Mouse (Mus musculus): ENCODE data around the gene Ninl. TPM values are rescaled to one million over a fixed set of nuclear protein-coding genes. Genes with fewer than 3 reads are reported as not detected.
A peak's percentile ranks its signal among the peaks of the same experiment; 100 is the strongest.
"Not testable (repeated sequence)": the region's sequence is repeated elsewhere in the genome, so short reads cannot be mapped to it uniquely, and the experiment has no call there.

Gene Ninl
- total RNA-seq, 4 experiments from 2014 or later, result 22.3 to 36.1 (median 28.0) TPM

- DNase-seq, result no peak
Observed at GRCm38 (mm10) chr2:150948786-150949185, 90.4 kb downstream of the Ninl start.

DNA sequence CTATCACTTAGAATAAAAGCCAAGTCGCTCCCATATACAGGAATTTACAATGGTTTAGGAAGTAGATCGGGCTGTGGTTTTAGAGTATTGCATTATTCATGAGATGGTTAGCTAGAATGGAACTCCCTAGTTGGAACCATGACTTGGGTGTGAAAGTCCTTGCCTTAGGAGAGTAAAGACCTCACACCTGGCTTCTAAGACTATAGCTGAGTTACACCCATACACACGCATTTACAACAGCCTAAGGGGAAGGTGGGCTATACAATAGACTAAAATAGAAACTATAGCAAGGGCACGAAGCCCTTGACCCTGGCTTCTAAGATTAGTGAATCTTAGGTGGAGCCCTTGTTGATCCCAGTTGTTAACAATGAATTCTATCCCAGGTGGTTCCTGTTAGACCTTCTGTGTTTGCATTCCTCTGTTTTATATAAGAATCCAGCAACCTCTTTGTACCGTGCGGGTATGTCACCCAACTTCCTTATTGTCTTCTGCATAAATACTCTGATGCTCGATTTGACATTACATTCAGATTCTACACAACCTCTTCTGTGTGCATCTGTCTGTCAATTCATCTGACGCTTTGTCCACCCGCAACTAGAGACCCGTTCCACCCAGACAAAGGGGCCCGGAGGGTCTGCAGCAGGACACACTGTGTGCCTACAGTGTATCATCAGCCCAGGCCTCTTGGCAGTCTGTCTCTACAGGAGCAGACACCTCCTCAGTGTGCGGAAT lies 91.1 kb downstream of the Ninl start:
- DNase-seq, result not testable (repeated sequence)

DNA sequence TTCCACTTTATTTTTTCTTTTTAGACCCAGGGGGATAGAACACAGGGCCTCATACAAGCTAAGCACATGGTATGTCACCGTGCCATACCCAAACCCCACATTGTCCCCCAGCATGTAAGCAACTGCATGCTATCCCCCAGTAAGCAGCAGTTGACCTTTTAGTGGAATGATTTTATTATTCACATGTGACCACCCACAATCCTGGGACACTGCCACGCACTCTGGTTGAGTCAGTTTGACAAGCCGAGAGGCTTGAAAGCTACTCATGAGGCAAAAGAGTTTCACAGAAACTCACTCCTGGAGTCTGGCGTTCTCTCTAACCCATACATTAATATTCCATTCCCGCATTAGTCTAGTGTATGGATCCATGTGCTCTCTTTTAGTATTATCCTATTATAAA lies 91.8 kb downstream of the Ninl start:
- not testable (repeated sequence) for DNase-seq

DNA sequence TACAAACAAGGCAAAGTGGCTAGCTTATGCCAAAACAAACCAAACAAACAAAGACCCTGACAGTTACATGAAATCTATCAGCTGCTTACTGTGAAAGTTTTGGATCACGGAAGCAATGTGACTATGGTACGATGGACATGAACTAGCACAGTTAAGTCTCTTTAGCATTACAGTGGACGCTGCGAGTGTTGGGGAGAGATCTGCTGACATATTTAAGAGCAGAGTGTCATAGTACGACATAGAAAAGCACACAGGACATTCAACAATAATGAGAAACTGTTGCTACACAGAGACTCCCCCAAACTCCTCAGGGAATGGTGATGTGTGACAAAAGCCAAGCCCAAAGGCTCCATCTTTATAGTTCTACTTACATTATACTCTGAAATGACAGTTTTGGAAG lies 95.2 kb downstream of the Ninl start:
- no peak for DNase-seq

DNA sequence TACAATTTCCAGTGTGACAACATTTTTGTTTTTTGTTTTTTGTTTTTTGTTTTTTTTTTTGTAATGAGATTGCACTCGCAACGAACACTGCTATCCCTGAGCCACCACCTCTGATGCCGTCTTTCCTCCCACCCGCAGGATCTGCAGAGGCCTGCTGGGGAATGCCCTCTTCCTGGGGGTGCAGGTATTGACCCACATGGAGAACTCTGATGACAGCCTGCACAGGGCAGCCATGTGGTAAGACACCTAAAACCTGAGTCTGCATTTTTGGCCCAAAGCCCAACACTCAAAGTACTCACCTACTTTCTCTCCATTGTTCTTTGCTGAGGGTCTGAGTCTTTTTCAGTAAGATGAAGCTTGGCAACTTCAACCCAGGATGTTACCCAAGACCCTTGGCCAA lies 104.5 kb downstream of the Ninl start:
- DNase-seq, result no peak

DNA sequence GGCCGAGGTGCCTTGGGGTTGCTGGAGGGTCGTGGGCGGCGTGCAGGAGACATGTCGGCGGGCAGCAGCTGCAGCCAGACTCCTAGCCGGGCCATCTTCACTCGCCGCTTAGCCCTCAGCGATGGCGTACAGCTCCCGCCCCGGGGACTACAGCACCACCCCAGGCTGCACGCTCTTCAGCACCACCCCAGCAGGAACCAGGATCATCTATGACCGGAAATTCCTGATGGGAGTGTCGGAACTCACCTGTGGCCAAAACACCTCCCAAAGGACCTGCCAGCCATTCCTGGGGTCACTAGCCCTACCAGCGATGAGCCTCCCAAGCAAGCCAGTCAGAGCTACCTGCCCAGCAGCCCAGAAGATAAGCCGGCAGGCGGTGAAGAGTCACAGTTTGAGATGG lies 105.7 kb downstream of the Ninl start:
- DNase-seq, result no peak

GRCm38 (mm10) chr2:150930806-150931205 lies 108.4 kb downstream of the Ninl start:
- DNase-seq, result no peak

DNA sequence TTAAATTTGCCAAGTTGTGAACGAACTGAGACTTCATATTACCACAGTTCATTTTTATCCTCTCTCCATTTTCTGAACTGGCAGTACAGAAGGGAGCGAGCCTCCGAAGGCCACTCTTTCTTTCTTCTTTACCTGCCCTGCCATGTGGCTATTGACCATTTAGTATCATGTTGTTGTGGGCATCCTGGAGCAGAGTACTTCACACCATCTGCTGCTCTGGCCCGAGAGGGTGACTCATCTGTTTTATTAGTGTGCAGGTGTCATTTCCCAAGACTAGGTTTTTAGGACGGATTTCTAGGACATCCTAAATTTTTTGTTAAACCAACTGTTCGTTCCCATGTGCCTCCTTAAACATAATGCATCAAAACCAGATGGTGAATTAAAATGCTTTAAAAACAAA lies 110.0 kb downstream of the Ninl start:
- DNase-seq, result no peak

DNA sequence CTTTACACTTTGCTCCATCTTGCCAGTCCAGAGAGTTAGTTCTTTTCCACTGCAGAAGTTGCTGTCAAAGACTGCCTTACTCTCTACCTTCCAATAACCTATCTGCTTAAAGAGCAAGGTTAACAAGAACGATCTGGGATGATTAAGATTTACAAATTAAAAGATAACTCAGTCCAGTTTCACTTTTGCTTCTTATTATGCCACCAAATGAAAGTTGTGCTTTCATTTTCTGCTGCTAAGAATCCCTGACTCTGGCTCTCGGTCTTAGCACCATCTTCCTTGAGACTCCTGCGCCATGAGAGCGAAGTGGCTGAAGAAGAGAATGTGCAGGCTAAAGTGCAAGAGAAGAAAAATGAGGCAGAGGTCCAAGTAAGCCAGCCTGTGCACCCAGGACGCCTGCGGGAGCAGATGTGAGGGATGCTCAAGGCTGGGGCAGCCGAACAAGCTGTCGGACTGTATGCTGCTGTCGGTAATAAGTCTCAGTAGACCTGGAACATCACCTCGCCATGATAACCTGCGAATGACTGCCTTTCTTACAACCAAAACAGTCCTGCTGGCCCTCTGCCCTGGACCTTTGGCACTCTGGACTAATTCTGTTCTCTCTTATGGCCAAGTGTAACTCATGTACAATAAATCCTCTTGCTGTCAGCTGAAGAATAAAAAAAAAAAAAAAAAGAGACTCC lies 112.0 kb downstream of the Ninl start:
- DNase-seq, result peak; percentile 24

- no peak for DNase-seq
Observed at GRCm38 (mm10) chr2:150923505-150923904, 115.7 kb downstream of the Ninl start.

DNA sequence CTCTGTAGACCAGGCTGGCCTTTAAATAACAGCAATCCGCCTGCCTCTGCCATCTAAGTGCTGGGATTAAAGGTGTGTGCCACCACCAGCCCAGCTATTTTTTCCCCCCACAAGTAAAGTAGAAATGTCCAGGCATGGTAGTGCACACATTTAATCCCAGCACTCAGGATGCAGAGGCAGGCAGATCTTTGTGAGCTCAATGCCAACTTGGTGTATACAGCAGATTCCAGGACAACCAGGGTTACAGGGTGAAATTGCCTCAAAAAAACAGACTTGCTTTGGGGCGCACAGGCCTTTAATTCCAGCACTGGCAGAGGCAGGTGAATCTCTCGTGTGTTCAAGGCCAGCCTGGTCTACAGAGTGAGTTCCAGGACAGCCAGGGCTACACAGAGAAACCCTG lies 116.2 kb downstream of the Ninl start:
- DNase-seq, result no peak

DNA sequence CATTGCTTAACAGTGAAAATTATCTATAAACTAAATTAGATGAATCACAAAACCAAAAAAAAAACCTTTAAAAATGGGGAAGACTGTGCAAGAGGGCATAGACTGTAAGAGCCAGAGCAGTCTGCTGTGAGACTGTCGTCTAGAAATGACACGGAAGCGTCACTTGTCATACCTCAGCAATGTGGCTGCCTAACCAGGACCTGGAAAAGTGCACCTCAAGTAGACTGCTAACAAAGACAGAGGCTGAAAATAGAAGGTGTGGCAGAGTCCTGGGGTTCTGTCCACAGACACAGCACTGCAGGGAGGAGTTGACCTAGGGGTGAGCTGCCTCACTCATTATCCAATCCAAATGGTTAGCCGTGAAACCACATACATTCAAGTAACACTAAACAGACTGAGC lies 117.0 kb downstream of the Ninl start:
- no peak for DNase-seq

GRCm38 (mm10) chr2:150921697-150922096 lies 117.5 kb downstream of the Ninl start:
- no peak for DNase-seq

GRCm38 (mm10) chr2:150920543-150920942 lies 118.6 kb downstream of the Ninl start:
- no peak for DNase-seq

- no peak for DNase-seq
Observed at GRCm38 (mm10) chr2:150918720-150919119, 120.5 kb downstream of the Ninl start.

DNA sequence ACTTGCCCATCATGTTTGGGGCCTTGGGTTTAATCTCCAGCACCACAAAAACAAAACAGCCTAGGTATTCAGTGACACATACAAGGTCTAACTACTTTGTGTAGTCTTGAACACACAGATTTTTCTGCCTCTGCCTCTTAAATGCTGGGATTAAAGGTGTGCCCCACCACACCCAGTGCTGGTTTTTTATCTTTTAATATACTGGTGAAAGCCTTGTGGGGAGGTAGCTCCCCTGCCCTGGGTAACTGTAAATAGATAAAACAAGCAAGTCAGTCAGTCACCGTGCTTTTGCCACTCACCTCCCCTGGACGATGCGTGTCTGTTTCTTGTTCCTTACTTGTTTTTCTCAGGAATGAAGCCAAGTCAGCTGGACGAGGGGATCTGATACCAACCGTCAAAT lies 123.4 kb downstream of the Ninl start:
- no peak for DNase-seq

DNA sequence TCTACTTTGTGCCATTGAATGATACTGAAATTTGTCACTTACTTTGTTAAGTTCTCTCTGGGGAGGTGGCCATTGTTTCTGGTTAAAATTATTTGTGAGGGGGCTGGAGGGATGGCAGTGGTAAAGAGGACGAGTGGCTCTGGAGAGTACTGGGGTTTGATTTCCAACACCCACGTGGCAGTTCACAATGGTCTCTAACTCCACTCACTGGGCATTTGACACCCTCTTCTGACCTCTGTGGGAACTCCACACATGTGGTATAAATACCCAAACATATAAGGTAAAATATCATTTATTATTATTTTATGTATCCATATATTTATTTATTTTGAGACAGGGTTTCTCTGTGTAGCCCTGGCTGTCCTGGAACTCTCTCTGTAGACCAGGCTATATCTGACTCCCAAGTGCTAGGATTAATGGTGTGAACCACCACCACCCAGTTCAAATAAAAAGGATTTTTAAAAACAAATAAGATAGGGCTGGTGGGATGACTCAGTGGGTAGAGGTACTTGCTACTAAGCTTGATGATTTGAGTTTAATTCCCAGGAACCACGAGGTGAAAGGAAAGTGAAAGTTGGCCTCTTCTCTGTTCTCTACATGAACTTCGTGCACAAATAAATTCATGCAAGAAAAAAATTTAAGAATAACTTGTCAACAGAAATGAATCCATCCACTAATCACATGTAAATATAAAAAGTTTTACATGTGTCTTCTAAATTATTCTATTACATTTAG lies 124.2 kb downstream of the Ninl start:
- no peak for DNase-seq

GRCm38 (mm10) chr2:150910295-150910881 lies 128.8 kb downstream of the Ninl start:
- no peak for DNase-seq

GRCm38 (mm10) chr2:150909429-150910039 lies 129.6 kb downstream of the Ninl start:
- DNase-seq, result peak; percentile 91

GRCm38 (mm10) chr2:150908881-150909280 lies 130.3 kb downstream of the Ninl start:
- DNase-seq, result not testable (repeated sequence)

- DNase-seq, result no peak
Observed at GRCm38 (mm10) chr2:150904936-150905450, 134.2 kb downstream of the Ninl start, which contains the start of gene Gins1. Gins1 (plus strand) TSS chr2:150905400.

DNA sequence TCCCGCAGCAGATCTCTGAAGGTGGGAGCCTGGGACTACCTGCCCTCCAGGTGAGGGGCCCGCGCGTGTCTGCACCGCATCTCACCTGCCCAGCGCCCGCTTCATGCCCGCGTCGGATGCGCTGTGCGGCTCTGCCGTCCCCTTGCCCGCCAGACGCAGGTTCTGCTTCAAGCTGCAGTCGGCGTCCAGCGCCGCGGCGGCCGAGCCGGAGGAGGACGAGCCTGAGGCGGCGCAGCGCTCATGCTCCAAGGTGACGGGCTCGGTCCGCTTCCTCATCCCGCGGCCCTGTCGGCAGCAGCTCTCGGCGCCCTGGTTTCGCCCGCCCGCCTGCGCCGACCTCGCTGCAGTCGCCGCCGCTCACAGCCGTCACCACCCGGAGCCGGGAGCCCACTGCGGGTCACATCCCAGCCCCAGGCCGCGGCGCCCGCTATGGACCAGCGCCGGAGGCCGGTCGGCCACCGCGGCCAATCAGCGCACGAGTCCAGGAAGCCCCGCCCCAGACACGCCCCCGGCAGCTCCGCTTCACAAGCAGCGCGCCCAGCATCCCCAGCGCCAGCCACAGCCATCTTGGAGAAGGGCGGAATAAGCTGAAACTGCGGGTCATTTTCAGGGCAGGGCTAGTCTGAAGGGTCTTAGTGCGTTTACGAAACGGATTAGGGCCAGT lies 134.8 kb downstream of the Ninl start, which contains the start of gene Abhd12:
Gene Abhd12 (minus strand): TSS at position 470 of the 664 bp plus-strand sequence.
- peak; percentile 96 for DNase-seq

Measured in adrenal gland, adult 8-10 months (tissue).